8 mouse cellular contexts compared by ENCODE assay signal in the genomic region with DNA sequence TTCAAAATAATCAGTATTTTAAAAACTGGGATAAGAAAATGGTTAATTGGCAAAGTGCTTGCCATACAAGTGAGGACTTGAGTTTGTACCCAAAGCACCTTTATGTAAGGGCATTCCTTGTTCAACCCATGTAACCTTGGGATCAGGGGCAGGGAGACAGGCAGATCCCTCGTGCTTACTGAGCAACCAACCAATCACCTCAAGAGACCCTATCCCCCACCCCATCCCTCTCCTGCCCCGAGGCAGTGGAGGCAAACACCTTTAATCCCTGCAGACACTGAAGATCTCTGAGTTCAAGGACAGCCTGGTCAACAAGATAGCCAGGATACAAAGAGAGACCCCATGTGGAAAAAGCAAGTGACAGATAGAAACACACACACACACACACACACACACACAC. TPM values are rescaled to one million over a fixed set of nuclear protein-coding genes. Genes with fewer than 3 reads are reported as not detected.
DNase-seq lines count a peak whose midpoint lies in the region; ATAC-seq lines count a peak whose summit lies in the region.

No protein-coding gene starts in this region.

- H3K4me2 ChIP-seq in heart, embryonic 12.5 days: peak overlapping the region; percentile 85
- peak overlapping the region; percentile 94 for H3K4me2 ChIP-seq in hindbrain, embryonic 14.5 days (replicated peaks)

- H3K4me1 ChIP-seq in heart, embryonic 12.5 days (replicated peaks): peaks cover 17% of the 10 kb centered on the region
- H3K4me1 ChIP-seq in hindbrain, embryonic 14.5 days (replicated peaks; ENCODE audit: control insufficient read depth, insufficient read depth, low read length): peaks cover 6% of the 10 kb centered on the region
- H3K4me1 ChIP-seq in midbrain, embryonic 10.5 days: peaks cover 21% of the 10 kb centered on the region

- intact Hi-C loops in left cerebral cortex, postnatal 4 days (cut with DNase I): no loop called here

- H3K36me3 ChIP-seq in heart, embryonic 12.5 days: peaks cover 15% of the 10 kb centered on the region
- H3K36me3 ChIP-seq in hindbrain, embryonic 14.5 days (replicated peaks; ENCODE audit: control insufficient read depth, insufficient read depth): peaks cover 10% of the 10 kb centered on the region; the same call in 1 of the 2 replicates
- peaks cover 37% of the 10 kb centered on the region for H3K36me3 ChIP-seq in midbrain, embryonic 10.5 days

- peak overlapping the region; percentile 64 for H3K4me3 ChIP-seq in heart, embryonic 12.5 days
- 0 out of 2 replicates have a peak overlapping the region, but pooled peaks have one; percentile 58 for H3K4me3 ChIP-seq in hindbrain, embryonic 14.5 days (replicated peaks; ENCODE audit: low read length)
- H3K4me3 ChIP-seq in midbrain, embryonic 10.5 days: peak overlapping the region; percentile 83

- no peaks in the 10 kb centered on the region for H3K27me3 ChIP-seq in heart, embryonic 12.5 days (replicated peaks)
- no peaks in the 10 kb centered on the region for H3K27me3 ChIP-seq in hindbrain, embryonic 14.5 days (ENCODE audit: control insufficient read depth, insufficient read depth, low read length)
- H3K27me3 ChIP-seq in midbrain, embryonic 10.5 days (ENCODE audit: low read depth, poor library complexity, severe bottlenecking): no peaks in the 10 kb centered on the region

- DNase-seq in heart, adult 8-10 months (ENCODE audit: low spot score): no peak
- peak; percentile 35 for DNase-seq in R1 (ENCODE audit: low read depth, low spot score)
- DNase-seq in hindbrain, embryonic 14.5 days (ENCODE audit: low spot score): no peak
- no peak for DNase-seq in midbrain, embryonic 10.5 days (ENCODE audit: low spot score)
- DNase-seq in adrenal gland, adult 18-20 months (ENCODE audit: low spot score in 2 of 2): no peak
- DNase-seq in urinary bladder, adult 2 months (ENCODE audit: low spot score): no peak
- no peak for DNase-seq in left cerebral cortex, postnatal 4 days

- H3K9ac ChIP-seq in heart, embryonic 12.5 days: peak overlapping the region; percentile 81; the same call in 1 of the 2 replicates
- H3K9ac ChIP-seq in hindbrain, embryonic 14.5 days: no peak overlapping the region

- WGBS in heart, embryonic 12.5 days: 55% methylated on average over 2 of the region's 2 CpGs
- 69% methylated on average over 2 of the region's 2 CpGs for WGBS in hindbrain, embryonic 14.5 days
- WGBS in midbrain, embryonic 10.5 days: 71% methylated on average over 2 of the region's 2 CpGs

- H3K27ac ChIP-seq in heart, embryonic 12.5 days (ENCODE audit: poor library complexity, severe bottlenecking): no peak overlapping the region
- no peak overlapping the region for H3K27ac ChIP-seq in hindbrain, embryonic 14.5 days
- no peak overlapping the region for H3K27ac ChIP-seq in midbrain, embryonic 10.5 days (replicated peaks)

- no peak for ATAC-seq in heart, embryonic 12.5 days (ENCODE audit: insufficient number of reproducible peaks, low FRiP score)
- ATAC-seq in hindbrain, embryonic 14.5 days (ENCODE audit: low FRiP score): no peak

- peaks cover 10% of the 10 kb centered on the region for H3K9me3 ChIP-seq in heart, embryonic 12.5 days (replicated peaks)
- H3K9me3 ChIP-seq in hindbrain, embryonic 14.5 days (ENCODE audit: control insufficient read depth, low read length): peaks cover 10% of the 10 kb centered on the region
- peaks cover 25% of the 10 kb centered on the region for H3K9me3 ChIP-seq in midbrain, embryonic 10.5 days (replicated peaks)

RNA-seq across cellular contexts. Expression of gene L2hgdh, which starts 1.3 kb away (rescaled TPM):
- polyA plus RNA-seq in heart, embryonic 12.5 days (2016; fragmentation: Nextera tagmentation; extraction: Ambion mirVana): 19.5 and 20.8 TPM in 2 replicates
- total RNA-seq in heart, adult 8-10 months (2022): 10 to 100 TPM; 42.7 to 56.7 (median 46.3) TPM
- 11.1 and 13.6 TPM in 2 replicates for polyA plus RNA-seq in hindbrain, embryonic 14.5 days (2014; fragmentation: Nextera tagmentation; extraction: Ambion mirVana)
- polyA plus RNA-seq in midbrain, embryonic 10.5 days (2016; fragmentation: Nextera tagmentation; extraction: Ambion mirVana): 15.7 and 16.5 TPM in 2 replicates
- 10 to 100 TPM; 19.5 to 21.9 TPM for total RNA-seq in adrenal gland, adult 18-20 months (2021)
- 9.6 and 11.9 TPM in 2 replicates for polyA plus RNA-seq in urinary bladder, adult 2 months (2012; rRNA removed)
- 10 to 100 TPM in 1 of 2 experiments, 1 to 10 TPM in 1; 9.4 to 12.5 TPM for total RNA-seq in left cerebral cortex, postnatal 4 days (2021)

RNA-seq across cellular contexts. Expression of gene Atp5s, which starts 1.4 kb away (rescaled TPM):
- polyA plus RNA-seq in heart, embryonic 12.5 days (2016; fragmentation: Nextera tagmentation; extraction: Ambion mirVana): 31.1 and 31.2 TPM in 2 replicates
- 10 to 100 TPM; 28.1 to 38.2 (median 32.3) TPM for total RNA-seq in heart, adult 8-10 months (2022)
- 38.9 and 39.1 TPM in 2 replicates for polyA plus RNA-seq in hindbrain, embryonic 14.5 days (2014; fragmentation: Nextera tagmentation; extraction: Ambion mirVana)
- polyA plus RNA-seq in midbrain, embryonic 10.5 days (2016; fragmentation: Nextera tagmentation; extraction: Ambion mirVana): 20.4 and 21.2 TPM in 2 replicates
- total RNA-seq in adrenal gland, adult 18-20 months (2021): 10 to 100 TPM; 11.5 to 16.2 TPM
- 20.0 and 30.4 TPM in 2 replicates for polyA plus RNA-seq in urinary bladder, adult 2 months (2012; rRNA removed)
- 10 to 100 TPM; 18.0 to 20.8 TPM for total RNA-seq in left cerebral cortex, postnatal 4 days (2021)

RNA-seq across cellular contexts. Expression of gene Sos2, which starts 41.7 kb away (rescaled TPM):
- polyA plus RNA-seq in heart, embryonic 12.5 days (2016; fragmentation: Nextera tagmentation; extraction: Ambion mirVana): 8.3 and 8.4 TPM in 2 replicates
- total RNA-seq in heart, adult 8-10 months (2022): 10 to 100 TPM; 36.6 to 44.0 (median 41.1) TPM
- polyA plus RNA-seq in hindbrain, embryonic 14.5 days (2014; fragmentation: Nextera tagmentation; extraction: Ambion mirVana): 14.5 and 15.6 TPM in 2 replicates
- 7.8 and 10.4 TPM in 2 replicates for polyA plus RNA-seq in midbrain, embryonic 10.5 days (2016; fragmentation: Nextera tagmentation; extraction: Ambion mirVana)
- total RNA-seq in adrenal gland, adult 18-20 months (2021): 10 to 100 TPM; 33.7 to 40.8 TPM
- polyA plus RNA-seq in urinary bladder, adult 2 months (2012; rRNA removed): 27.8 and 30.3 TPM in 2 replicates
- total RNA-seq in left cerebral cortex, postnatal 4 days (2021): 10 to 100 TPM; 36.3 to 36.6 TPM
